Mouse (Mus musculus) embryo, embryonic 11 days (tissue): ENCODE data around the gene Cpeb3.
"Not testable (repeated sequence)": the region's sequence is repeated elsewhere in the genome, so short reads cannot be mapped to it uniquely, and the experiment has no call there.

ENCODE experiments used
- DNase-seq: peaks from one replicate; pipeline ENCODE4 v3.0.0-alpha.2; 2015

The Cpeb3 gene

GRCm38 (mm10) chr19:37206641-37207302, 1.6 kb downstream of the Cpeb3 start:
- peak; percentile 52 for DNase-seq

- not testable (repeated sequence) for DNase-seq
These were observed 3.2 kb downstream of the Cpeb3 start for GRCm38 (mm10) chr19:37205155-37205554.

DNA sequence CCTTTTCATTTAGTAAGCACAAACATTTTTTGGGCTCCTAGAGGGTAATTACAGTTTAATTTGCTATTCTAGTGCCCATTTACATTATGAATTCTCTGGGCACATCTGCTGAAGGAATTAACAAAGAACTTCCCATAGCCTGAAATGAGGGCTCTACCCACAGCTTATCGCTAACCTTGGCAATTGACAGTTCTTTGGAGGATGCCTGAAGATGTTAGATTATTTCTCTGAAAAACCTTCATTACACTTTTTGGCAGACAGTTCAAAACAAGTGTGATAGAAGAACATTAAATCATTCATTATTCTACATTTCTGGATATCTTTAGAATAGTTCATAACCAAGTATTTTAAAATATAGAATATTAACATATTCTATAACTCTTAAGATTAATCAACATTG, 5.0 kb downstream of the Cpeb3 start:
- no peak for DNase-seq

- no peak for DNase-seq
These were observed 8.5 kb downstream of the Cpeb3 start for GRCm38 (mm10) chr19:37199889-37200288.

GRCm38 (mm10) chr19:37198165-37198880, 10.1 kb downstream of the Cpeb3 start:
- no peak for DNase-seq

DNA sequence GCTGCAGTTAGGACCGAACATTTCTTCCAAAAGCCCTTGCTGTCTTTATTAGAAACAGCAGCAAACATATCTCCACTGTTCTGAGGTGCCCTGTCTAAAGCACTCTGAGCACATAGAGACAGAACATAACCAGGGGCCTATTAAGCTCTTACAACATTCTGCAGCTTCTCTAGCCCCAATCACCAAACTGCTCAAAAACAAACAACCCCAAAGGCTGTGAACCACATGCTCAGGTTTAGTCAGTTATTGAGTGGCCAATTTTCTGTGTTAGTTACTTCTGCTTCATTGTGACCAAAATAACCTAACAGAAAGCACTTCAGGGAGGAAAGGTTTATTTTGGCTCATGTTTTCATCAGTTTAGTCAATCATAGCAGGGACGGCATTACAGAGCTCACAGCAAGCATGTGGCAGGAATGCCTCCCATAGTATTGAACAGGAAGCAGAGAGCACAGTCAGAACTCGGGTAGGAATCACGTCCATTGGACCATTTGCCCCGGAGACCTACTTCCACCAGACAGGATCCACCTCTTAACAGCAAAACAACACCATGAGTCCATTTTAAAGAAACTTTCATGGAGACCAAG, 15.8 kb downstream of the Cpeb3 start:
- DNase-seq = no peak

DNA sequence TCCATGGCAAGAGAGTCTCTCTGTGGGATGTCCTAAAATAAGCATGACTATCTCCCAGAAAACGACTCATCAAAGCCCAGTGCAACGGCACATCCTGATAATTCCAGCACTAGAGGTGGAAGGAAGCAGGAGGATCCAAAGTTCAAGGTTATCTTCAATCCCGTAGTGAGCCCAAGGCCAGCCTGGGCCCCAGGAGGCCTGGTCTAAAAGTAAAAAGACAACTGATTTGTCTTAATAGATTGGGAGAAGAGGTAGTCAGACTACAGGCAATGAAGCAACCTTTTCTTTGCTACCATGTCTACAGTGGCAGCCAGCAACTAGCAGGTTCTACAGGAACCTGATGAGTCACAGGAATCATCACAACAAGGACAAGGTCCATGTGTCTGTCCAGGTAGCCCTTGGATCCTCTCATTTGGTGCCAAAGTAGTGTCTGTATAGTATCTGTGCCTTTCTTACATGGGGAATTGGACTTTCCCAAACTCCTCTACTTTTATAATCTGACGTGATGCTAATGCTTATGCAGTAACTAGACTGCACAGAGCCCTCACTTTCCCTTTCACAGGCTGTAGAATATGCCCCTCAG, 19.9 kb downstream of the Cpeb3 start:
- DNase-seq = no peak

- DNase-seq = peak; percentile 88
These were observed 30.3 kb downstream of the Cpeb3 start for GRCm38 (mm10) chr19:37177819-37178708.

DNA sequence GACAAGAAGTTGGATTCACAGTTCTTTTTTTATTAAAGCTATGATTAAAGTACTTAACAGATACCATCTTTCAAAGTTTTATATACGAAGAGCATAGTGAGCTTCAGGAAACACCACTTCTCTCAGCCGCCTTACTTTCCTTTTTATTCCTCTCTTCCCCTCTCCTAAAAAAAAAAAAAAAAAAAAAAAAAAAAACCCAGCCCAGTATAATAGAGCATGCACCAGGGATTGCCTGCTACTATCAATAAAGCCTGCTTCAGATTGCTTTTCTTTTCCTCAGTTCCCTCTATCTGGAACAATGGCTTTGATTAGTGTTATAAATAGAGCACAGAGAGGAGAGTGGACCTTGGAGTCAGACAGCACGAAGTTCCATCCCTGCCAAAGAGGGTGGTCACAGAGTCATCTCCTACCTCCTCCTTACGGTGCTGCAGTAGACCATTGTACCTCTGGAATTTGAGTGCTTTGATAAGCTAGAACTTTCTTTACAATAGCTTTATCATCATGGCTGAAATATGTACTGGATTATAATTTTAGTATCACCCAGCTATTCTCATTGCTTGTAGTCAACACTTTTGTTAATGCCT, 31.4 kb downstream of the Cpeb3 start:
- no peak for DNase-seq

GRCm38 (mm10) chr19:37175919-37176318, 32.5 kb downstream of the Cpeb3 start:
- peak; percentile 47 for DNase-seq

DNA sequence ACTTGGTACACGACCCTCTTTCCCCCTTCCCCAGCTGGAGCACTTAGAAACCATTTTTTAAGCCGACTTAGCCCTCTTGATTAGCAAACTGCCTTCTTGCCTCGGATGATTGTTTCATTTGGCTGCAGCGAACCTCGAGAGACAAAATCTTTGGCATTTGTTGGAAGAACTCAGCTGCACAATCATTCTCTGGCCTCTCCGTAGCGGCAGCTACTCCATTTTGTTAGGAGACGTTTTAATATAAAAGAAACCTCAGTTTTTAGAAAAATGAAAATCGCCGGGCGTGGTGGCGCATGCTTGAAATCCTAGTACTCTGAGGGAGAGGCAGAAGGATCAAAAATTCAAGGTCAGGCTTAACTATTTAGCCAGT, 33.0 kb downstream of the Cpeb3 start:
- DNase-seq = no peak

DNA sequence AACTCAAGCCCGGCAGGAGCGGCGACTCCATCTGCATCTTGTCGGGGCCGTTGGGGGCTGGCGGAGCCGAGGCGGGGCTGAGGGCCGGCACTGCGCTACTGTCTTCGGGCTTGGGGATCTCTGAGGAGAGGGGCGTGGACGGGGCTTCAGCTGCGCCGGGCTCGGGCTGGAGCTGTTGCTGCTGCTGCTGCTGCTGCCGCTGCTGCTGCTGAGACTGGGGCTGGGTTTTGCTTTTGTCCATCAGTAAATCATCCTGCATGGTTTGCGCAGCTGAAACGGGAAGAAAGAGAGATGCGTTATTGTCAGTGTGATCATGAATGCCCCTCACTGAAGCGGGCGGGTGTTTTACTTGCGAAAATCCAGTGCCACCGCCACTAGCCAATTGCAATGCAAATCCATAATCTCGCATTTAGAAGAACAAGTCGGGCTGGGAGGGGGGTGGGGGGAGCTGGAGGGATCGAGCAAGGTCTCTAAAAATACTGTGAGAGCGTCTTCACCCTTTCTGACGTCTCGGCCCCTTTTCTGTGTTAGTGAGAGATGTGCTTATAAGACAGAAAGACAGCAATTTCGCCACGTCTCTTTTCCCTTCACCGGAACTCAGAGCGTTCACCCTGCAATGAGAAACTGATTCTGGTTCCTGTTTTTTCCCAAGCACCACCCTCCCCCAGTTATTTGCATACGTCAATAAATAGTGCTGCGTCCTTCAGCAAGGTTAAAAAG, 33.5 kb downstream of the Cpeb3 start:
- DNase-seq = peak; percentile 80

- peak; percentile 72 for DNase-seq
These were observed 34.2 kb downstream of the Cpeb3 start for GRCm38 (mm10) chr19:37174116-37174715.

- no peak for DNase-seq
These were observed 34.9 kb downstream of the Cpeb3 start for GRCm38 (mm10) chr19:37173331-37174115.

GRCm38 (mm10) chr19:37172566-37173130, 35.8 kb downstream of the Cpeb3 start:
- DNase-seq = no peak

DNA sequence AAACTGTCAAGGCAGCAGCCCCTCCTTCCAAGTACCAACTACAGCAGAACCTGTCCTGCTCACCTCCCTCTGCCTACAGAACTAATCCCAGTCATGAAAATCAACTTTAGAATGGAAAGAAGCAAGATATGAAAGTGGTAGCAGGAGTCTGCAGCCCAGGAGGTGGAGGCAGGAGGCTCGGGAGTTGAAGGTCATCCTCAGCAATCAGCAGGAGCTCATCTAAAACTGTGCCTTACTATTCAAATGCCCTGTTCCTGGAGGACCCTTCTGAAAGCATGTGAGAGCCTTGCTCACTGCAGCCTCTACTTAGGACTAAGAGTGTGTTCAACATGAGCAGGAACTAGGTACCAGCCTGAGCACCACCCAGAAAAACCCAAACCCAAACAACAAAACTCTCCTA, 36.3 kb downstream of the Cpeb3 start:
- DNase-seq = no peak

DNA sequence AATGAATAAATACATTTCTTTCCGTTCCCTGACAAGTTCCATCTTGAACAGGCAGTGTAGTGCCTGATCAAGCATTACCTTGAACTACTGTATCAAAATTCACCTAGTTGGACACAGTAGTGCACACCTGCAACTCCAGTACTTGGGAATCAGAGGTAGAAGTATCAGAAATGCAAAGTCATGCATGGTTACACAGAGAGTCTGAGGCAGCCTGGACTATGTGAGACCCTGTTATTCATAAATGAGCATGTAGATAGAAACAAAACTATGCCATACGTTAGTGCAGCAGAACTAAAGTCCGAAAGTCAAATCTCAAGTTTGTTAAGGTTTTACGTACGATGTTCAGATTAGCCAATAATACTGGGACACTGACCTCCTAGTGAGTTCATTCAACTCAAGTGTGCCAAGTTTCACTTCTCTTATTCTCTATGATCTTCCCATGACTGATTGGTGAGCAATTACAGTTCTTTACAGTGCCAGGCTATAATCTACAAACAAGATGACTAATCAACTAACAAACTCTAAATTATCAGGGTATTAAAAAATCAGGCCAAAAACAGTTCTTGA, 51.5 kb downstream of the Cpeb3 start:
- no peak for DNase-seq

GRCm38 (mm10) chr19:37156040-37156439, 52.4 kb downstream of the Cpeb3 start:
- DNase-seq = no peak

DNA sequence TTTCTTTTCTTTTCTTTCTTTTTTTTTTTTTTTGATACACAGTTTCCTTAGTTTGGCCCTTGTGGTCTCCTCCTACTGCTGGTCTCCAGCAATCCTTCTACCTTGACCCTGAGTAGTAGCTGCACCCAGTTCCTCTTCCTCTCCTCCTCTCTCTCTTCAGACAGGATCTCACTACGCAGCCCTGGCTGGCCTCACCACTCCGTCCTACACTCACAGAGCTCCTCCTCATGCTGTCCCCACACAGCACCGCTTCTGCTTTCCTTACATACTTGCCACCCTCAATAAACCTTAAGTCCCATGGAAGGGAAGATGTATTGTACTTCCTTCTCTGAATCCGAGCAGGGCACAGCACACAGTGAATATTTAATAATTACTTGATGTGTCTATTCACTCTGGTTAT, 61.3 kb downstream of the Cpeb3 start:
- no peak for DNase-seq

GRCm38 (mm10) chr19:37145846-37146245, 62.6 kb downstream of the Cpeb3 start:
- DNase-seq = no peak
